Mouse (Mus musculus) left cerebral cortex, adult 11 months (tissue): ENCODE results near the gene Fat3.

Experiments
- DNase-seq: peaks from one replicate; pipeline ENCODE4 v3.0.0; 2022; ENCODE audit warnings: low spot score

Fat3 gene

DNA sequence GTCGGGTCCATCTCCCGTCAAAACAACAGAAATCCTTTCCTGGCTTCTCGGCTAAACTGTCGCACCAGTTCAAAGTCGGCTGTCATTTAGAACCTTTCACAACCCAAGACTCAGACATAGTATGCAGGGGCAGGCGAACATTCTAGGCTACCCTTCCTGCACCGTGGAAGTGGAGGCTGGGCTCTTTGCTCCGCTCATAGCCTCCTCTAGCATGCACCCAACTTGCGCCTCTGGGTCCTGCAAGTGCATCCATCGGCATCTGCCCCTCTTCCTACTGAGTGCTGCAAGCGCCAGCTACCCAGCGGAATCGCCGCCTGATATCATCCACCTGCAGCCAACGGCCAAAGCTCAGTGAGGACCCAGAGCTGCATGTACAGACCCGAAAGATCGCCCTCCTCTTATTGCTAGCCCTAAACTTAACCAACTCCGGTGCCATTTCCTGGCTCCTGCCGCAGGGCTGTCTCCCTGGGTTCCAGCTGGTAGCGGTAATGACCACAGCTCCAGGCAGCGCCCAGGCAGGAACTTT, at the start of gene Fat3:
Gene Fat3, minus strand, starts transcription at position 100 of the 526 bp plus-strand sequence.
- peak; percentile 22 for DNase-seq

DNA sequence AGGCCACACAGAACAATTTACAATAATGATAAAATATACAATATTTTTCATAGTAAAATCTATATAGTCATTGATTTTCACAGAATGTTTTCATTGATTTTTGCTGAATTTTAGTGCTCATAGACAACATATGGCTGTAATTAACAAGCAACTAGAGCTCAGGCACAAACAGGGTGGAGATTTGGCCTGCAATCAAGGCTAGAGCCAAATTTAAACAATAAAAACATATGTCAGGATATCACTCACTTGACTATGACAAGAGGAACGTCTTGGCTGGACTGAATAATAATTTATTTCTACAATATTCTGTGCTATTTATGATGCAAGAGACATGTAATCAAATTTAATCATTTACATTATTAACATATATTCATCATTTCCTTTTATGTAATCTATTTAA, 31.8 kb upstream of the Fat3 start:
- no peak for DNase-seq

DNA sequence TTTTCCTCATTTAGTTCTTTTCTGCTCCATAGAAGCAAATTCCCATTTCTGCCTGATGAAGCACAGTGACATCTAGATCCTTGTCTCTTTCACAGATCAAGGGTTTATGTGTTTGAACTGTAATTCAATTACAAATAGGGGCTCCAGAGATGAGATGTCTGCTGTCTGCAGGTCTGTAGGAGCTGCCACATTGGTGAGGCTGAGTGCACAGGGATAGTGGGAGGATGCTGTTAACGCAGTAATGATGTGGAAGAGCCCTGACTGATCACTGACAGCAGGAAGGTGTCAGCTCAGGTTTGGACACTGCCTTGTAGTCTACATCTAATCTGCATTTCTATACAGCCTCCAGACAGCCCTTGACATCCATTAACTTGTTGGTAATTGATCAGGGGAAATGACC, 16.5 kb upstream of the Fat3 start:
- DNase-seq: no peak

DNA sequence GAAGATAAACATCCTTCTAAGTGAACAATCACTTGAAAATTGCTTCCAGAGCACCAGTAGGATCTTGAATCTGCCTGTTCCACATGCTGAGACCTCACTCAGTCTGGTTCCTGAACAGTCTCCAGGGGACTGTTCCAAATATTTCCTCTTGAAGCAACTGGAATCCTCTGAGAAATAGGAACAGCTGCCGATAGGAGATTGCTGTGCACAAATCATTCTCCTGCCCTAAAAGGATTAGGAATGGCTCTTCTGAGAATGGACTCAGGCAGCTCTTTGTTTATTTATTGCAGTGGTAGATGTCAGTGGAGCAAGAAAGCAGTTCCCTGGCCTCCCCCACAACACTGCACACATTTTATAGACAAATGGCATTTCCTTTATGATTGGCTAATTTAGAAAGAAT, 10.9 kb upstream of the Fat3 start:
- no peak for DNase-seq

DNA sequence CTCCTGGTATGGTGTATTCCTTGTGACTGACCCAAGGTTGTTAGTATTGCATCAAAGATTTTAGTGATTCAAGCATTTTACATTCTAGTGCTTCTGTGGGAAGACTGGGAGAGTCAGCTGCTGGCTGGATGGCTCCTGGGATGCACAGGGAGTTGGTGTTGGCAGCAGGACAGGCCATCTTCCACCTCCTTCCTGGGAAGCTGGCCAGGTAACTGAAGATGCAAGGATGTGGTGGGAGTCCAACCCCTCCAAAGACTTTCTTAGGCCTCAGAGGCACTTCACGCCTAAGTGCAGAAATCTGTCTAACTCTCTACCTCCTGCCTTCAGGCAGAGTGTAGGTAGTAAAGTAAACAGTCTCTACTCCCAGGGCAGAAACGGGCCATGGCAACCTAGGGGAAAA, 2.7 kb upstream of the Fat3 start:
- DNase-seq: no peak

DNA sequence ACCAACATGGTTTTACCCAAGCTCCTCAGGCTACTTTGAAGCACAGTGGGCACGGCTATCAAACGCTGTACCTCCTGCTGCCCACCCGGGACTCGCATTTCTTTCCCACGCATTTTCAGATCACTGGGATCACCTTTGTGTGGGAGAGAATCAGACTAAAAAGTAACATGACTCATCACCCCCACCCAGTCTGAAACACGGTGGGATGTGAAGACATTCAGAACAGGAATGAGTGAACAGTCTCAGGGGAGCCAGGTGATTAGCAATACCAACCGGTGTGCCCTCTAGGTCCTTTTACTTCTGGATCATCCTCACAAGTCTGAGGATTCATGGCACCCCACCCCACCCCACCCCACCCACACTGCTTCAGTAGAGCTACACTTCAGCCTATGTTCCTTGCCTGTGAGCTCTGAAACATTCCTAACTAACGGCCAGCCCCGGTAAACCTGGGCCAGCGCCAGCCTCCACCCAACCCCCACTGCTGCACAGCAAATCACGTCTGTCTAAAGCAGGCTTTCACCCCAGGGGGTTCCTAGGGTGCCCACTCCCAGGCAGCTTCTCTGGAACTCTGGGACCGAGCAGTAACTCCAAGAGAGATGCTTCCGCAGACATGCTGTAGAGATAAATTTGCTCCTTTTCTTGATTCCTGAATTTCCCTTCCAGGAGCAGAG, 1.7 kb upstream of the Fat3 start:
- peak; percentile 22 for DNase-seq

DNA sequence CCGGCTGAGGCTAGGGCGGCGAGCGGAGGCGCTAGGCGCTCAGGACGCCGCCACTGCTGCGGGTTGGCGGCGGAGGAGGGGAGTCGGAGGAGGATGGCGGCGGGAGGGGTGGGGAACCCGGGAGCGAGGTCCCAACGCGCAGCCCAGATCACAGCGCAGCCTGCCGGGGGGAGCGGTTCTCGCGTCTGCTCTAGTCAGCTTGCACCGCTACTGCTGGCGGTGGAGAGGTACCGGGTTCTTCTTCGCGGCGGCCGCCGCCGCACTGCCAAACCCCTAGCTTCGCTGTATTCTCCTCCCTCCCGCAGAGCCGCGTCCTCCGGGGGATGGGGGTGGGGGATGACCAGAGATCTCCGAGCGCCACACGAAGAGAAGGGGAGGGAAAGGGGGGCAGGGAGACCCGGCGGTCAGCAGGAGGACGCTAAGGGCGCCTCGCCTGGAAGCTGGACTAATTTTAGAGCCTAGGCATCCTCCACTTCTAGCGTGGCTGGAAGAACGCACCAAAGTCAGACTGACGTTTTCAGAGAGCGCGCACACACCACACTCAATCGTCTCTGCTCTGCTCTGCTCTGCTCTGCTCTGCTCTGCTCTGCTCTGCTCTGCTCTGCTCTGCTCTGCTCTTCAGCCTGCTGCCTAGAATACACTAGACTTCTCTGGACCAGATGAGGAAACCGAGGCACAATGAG, 1.0 kb upstream of the Fat3 start:
- peak; percentile 43 for DNase-seq

DNA sequence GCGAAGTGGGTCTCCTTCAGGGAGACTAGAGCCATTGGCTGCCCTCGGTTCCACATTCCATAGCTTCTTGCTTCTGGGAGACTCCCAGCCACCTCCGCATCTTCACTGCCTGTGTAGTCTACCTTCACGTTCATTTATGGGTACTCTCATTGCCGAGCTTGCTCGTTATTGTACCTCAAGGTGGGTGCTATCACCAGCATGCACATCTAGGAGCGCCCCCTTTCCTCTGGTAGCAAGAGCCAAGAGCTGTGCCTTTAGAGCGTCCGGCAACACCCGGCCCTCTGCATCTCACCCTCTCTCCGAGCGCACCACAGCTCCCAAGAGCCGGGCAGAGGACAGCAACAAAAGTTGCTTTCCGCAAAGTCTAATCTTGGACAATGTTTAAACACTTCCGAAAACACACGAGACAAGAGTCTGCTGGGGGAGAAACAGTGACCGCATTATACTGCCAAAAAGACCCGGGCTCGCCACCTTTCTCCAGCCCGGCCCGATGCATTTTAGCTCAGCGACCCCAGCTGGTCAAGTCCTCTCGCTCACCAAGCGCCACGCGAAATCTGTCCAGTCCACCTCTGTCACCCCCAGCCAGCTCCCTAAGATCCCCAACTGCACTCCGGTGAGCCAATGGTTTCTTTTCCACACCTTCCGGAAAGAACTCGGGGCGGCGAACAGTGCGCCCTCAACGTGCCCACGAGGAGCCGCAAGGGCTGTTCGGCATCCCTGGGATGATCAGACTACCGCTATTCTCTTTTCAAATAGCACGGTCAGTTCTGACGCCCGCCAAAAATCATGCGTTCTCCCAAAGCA, 501 bp downstream of the Fat3 start:
- peak; percentile 46 for DNase-seq

DNA sequence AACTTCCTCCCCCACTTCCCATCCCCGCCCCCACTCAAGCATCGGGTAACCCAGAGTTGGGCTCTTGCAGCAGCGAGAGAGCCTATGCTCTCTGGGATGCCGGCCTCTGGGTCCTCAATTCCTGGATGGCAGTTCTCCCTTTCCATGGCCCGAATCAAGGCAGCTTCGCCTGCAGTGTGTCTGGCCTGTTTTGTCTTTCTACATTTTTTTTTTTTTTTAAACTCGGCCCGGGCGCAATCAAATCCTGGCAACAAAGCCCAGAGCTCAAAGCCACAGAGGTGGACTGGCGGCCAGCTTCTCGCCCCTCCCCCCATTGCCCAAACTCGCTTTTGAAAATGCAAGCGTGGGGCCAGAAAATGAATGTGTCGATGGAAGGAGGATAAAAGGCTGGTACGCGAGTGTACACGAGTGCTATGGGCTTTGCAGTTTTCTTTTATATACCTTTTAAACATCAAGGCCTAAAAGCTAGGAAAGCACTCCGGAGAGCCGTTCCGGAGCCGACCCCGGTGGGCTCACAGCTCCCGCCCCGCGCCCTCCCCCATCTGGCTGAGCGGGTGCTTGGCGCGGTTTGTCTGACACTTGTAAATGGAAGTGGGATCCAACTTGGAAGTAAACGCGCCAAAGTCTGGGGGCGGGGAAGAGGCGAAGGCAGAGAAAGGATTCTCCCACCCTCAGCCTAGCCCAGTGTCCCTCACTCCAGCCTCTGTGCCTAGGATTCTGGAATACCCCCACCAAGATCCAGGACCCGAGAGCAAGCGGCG, 1.3 kb downstream of the Fat3 start:
- DNase-seq: peak; percentile 32

DNA sequence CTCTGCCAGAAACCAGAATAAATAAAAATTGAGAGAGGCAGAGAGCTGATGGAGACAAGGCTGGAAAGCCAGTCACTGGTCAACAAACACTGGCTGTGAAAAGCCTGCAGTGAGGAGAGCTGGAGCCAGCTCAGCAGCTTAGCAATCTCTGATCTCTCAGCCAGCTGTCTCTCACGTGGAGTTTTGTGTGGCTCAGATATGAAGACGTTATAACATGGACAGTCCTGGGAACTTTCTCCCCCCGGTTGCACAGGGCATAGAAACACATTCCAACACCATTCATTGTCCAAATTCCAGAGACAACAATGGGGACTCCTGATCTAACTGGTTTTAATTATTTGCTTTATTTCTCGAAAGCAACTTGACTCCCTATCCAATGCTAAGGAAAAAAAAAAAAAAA, 2.2 kb downstream of the Fat3 start:
- DNase-seq: no peak

DNA sequence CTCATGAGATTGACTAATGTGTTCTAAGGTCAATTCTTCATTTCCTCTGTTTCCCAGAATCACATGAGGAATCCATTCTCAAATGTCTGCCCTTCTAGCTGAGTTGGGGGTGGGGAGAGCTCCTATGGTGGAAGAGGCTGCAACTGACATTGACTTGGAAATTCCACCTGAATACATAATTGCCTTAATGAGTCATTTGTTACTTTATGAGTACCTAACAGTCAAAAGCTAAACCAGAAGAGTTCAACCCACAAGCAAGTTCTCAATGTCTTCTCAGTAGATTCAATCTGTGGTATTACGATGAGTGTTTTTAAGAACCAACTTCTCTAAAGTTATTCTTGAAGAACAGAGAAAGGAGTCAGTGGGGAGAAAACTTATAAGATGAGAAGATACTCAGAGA, 3.7 kb downstream of the Fat3 start:
- DNase-seq: no peak

DNA sequence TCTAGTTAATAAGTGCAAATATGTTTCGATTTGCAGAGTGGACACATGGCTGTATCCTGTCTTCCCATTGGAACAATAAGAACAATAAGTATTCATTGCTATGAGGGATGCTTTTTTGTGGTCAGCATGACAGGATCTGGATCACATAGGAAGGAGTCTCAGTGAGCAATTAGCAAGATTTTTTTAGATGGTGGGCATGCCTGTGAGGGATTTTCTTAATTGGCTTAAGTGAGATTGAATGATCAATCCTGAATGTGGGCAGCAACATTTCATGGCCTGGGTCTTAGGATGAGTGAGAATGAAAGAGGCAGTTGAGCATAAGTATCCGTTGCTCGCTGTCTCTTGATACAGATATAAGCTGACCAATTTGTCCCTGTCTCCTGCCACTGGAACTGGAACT, 4.8 kb downstream of the Fat3 start:
- no peak for DNase-seq

DNA sequence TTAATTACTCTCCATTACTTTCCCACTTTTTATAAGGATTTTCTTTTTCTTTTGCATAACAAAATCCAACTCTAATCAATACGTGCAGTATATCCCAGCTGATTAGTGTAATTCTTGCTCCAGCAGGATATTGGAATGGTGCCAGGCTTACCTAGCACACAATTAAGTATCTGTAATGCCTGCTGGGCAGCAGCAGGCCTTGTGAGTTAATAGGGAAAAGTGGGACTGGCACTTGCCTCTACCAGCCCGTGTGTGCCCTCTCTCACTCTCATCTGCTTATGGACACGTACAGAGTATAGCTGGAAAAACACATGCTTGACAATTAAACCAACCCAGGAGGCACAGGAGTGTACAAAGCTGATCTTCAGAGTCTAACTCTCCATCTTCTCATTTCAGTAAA, 11.4 kb downstream of the Fat3 start:
- DNase-seq: no peak

DNA sequence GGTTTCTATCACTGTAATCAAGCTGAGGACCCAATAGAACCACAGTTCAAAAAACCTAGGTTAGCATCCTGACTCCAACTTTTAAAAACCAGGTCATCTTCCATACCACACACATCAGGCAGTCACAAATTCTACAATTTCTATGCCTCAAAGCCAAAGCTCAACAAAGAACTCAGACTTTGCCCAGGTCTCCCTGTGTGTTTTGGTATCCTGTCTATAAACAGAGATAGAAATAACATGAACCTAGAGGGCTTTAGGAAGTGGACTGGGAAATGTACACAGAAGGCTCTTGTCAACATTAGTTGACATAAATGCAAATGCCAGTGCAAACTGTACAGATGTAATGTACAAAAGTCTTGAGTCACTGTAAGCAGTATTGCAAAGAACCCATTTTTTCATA, 13.5 kb downstream of the Fat3 start:
- no peak for DNase-seq

DNA sequence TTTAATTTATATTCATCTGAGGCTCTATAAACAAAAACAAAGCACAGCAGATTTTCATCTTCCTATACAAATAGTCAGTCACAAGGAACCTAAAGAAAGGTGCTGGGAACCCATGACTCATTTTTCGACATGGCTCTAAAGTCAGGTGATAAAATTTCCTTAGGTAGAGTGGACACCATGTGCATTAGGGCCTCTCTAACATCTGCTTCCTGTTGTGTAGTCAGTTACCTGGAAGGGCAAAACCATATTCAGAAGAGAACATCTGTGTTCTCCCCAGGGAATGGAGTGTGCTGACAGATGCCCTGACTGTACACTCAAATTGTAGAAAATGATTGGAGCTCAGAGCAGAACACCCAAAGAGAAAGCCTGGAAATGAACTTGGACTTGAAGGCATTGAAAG, 14.9 kb downstream of the Fat3 start:
- DNase-seq: no peak

DNA sequence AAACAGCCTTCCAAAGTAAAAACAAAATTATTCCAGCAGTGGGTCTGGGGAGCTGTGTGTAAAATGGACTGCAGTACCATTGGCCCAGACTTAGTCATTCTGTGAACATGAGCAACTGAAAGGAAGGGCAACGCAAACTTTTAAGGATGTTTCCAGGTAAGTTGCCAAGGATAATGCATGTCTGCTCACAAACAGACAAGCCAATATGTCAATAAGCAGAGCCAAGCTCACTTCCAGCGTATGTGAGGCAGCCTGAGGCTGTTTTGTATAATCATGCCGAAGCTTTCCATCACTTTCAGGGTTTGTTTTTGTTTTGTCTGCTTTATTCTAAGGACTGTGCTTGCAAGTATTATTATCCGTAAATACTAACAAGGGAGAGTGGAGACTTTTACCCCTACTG, 15.9 kb downstream of the Fat3 start:
- DNase-seq: no peak

DNA sequence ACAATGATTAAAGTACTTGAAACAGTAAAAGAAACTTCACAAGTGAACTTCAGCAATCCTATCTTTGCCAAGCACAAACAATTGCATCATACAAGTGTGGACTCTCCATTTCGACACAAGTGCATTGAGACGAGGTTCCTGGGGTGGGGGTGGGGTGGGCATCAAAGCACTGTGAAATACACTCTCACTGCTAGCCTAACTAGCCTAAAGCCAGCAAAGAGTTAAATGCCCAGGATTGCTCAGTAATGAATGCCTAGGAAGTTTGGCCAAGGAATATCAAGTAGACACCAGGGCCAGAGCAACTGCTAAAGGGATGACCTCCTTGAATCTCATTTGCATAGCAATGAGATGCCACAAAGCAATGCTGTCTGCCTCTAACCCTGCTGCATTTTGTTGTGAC, 16.3 kb downstream of the Fat3 start:
- DNase-seq: no peak

DNA sequence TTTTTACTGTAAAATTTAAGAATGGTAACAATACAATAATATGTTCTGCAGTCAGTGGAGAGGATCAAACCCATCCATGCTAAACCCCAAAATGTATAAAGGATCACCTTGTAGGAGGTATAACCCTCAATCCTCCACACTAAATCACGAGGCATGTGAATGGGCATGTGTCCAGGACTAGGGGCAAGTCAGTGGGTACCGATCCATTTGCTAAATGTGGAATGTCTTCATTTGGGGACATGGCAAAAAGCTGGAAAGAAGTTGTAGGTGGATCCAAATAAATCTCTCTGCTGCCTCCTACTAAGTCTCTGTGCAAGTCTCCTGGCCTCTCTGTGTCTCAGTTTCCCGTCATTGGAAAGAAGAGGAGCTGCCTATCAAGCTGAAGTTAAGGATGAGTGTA, 39.6 kb downstream of the Fat3 start:
- no peak for DNase-seq

DNA sequence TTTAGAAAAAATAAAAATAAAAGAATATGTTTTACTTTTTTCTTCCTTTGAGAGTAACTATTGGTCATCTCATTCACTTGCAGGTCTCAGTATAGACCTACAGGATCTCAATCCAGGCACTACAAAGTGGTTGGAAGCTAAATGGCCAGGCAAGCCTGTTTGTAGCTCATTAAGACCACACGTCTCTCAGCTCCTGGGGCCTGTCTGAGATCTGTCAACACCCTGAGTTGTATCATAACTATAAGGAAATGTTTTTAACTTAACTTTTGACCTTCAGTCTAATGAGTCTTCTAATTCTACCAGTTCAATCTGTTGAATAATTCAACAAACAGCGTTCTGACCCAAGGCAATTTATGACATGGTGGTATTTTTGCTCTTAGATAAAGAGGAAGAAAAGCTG, 40.5 kb downstream of the Fat3 start:
- no peak for DNase-seq

DNA sequence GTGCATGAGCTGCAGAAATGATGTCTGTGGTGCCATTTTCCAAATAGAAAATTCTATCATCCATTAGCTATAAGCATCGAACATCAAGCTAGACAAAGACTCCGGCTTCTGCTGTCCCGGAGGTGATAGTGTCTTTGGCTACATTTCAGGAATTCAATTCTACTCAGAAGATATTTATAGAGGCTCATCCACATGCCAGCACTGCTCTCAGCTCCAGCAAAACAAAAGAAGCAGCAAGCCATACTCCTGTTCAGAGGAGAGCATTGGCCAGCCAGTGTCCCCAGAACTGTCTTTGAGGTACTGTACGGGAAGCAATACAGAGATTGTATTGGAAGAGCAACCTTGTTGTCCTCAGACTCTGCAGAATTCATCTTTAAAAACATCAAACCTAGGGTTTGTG, 59.2 kb downstream of the Fat3 start:
- no peak for DNase-seq

DNA sequence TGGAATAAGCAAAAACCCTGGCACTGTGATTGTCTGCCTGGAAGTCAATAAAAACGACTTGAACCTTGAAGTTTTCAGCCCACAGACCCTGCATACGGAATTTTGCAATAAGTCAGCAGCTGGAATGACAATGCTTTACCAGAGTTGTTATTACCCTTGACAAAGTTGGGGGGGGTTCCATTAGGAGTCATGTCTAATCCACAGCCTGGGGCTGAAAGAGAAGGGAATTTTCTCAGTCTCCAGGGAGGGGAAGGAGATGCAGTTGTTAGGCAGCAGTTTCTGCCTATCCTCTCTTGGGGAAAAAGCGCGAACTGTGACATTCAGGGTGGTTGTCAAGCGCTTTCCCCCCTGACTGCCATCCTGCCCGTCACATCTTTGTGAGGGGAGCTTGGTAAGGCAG, 60.4 kb downstream of the Fat3 start:
- DNase-seq: no peak

DNA sequence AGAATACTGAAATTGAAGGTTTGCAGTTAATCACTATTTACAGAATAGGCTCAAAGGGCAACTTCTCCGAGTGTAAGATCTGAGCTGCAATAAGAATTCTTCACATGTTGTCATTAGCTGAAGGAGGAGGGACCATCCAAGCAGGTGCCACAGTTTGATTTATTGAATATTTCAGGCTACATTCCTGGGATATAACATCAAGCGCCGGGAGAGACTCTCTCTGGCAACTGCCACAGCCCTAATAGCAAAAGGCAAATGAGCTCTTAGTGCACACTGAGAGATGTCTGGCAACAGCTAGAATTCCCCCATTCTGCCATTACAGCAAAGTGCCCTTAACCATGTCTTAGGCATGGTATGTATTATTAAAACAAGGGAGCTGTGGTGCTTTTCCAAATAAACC, 61.1 kb downstream of the Fat3 start:
- no peak for DNase-seq
